In genomic region chr11:81769691-81770260, GRCm38 (mm10) we compare ENCODE assay signal across 16 mouse cellular contexts.
DNase-seq lines count a peak whose midpoint lies in the region; ATAC-seq and TF ChIP-seq lines count a peak whose summit lies in the region.
"Had no signal": no experiment of that assay in that cellular context is flagged by ENCODE, and none has a peak within 500 bp of the region (broad histone marks: within the 10 kb centered on the region; RNA-seq: fewer than 3 reads in every experiment).

No protein-coding gene starts in this region.

- H3K4me1 ChIP-seq in kidney, postnatal 0 days (replicated peaks; ENCODE audit: insufficient read depth, low read length), result no peaks in the 10 kb centered on the region
- 0 out of 2 replicates have a peak, but pooled peaks cover 6% of the 10 kb centered on the region for H3K4me1 ChIP-seq in kidney, embryonic 15.5 days
- H3K4me1 ChIP-seq in CH12.LX (ENCODE audit: control insufficient read depth in 1 of 2, insufficient read depth in 2 of 2), result no peaks in the 10 kb centered on the region

- no peak overlapping the region for H3K27ac ChIP-seq in kidney, postnatal 0 days
- no peak overlapping the region for H3K27ac ChIP-seq in kidney, embryonic 15.5 days
- H3K27ac ChIP-seq in CH12.LX (ENCODE audit: insufficient read depth, low read depth), result no peak overlapping the region
- H3K27ac ChIP-seq: embryonic facial prominence, embryonic 12.5 days; hindbrain, embryonic 12.5 days had no signal

- no peak for TF ChIP-seq POLR2A in CH12.LX (IDR thresholded peaks at IDR 0.05; ENCODE audit: low read depth, low read length)

- H3K36me3 ChIP-seq in kidney, postnatal 0 days (ENCODE audit: insufficient read depth, low read length), result no peaks in the 10 kb centered on the region
- H3K36me3 ChIP-seq in kidney, embryonic 15.5 days, result no peaks in the 10 kb centered on the region
- H3K36me3 ChIP-seq in CH12.LX (replicated peaks in 1 of 2; ENCODE audit: control insufficient read depth in 1 of 2, insufficient read depth in 1 of 2, low read length in 1 of 2), result no peaks in the 10 kb centered on the region
- H3K36me3 ChIP-seq: embryonic facial prominence, embryonic 12.5 days; hindbrain, embryonic 12.5 days had no signal

- TF ChIP-seq RAD21 in CH12.LX (IDR thresholded peaks at IDR 0.05; ENCODE audit: low read depth, low read length), result peak; percentile 45

- no peak for DNase-seq in kidney, postnatal 0 days (ENCODE audit: low spot score)
- DNase-seq in CH12.LX (ENCODE audit: extremely low read depth), result no peak
- peak; percentile 38 for DNase-seq in brain, adult 2 months (ENCODE audit: low read depth, low spot score)
- DNase-seq in layer of hippocampus, postnatal 36 days, result peak; percentile 5 to 30
- DNase-seq in thymus, adult 18-20 months, result no peak
- DNase-seq in thymus, postnatal 25 days, result no peak
- DNase-seq: adrenal gland, postnatal 25 days; cerebellum, postnatal 36 days; kidney, adult 11 months; lung, postnatal 36 days had no signal

- H3K79me2 ChIP-seq in CH12.LX (replicated peaks; ENCODE audit: control insufficient read depth, extremely low read depth, insufficient read depth, poor library complexity, severe bottlenecking), result no peaks in the 10 kb centered on the region

- dilution Hi-C loops in CH12.LX (cut with MboI; ENCODE audit: extremely low pct_ligation_motif_present, extremely low pct_unique_long_range_greater_than_20kb, low sequenced_read_pairs), result no loop called here

- H3K4me3 ChIP-seq in kidney, postnatal 0 days (replicated peaks; ENCODE audit: low read depth, low read length), result no peak overlapping the region
- no peak overlapping the region for H3K4me3 ChIP-seq in kidney, embryonic 15.5 days (replicated peaks)
- H3K4me3 ChIP-seq in CH12.LX (replicated peaks in 1 of 3; ENCODE audit: low read depth in 2 of 3, low read length in 2 of 3, poor library complexity in 1 of 3), result no peak overlapping the region
- H3K4me3 ChIP-seq: embryonic facial prominence, embryonic 12.5 days; hindbrain, embryonic 12.5 days; myocyte had no signal

- H3K9ac ChIP-seq in kidney, postnatal 0 days (ENCODE audit: low read depth, low read length), result no peak overlapping the region
- H3K9ac ChIP-seq in kidney, embryonic 15.5 days, result no peak overlapping the region
- no peak overlapping the region for H3K9ac ChIP-seq in CH12.LX (ENCODE audit: insufficient read depth, low read depth)
- H3K9ac ChIP-seq: embryonic facial prominence, embryonic 12.5 days; hindbrain, embryonic 12.5 days had no signal

- TF ChIP-seq CTCF in kidney, postnatal 0 days (IDR thresholded peaks at IDR 0.05; ENCODE audit: low read depth), result peak; percentile 40; the same call in 1 of the 2 replicates
- TF ChIP-seq CTCF in CH12.LX (conservative IDR thresholded peaks at IDR 0.05 in 1 of 2, IDR thresholded peaks at IDR 0.05 in 1 of 2; ENCODE audit: low read depth in 2 of 2, low read length in 2 of 2), result peak in 1 of 2 experiments; percentile 59; a peak in 2 of 4 replicates

- TF ChIP-seq EP300 in CH12.LX (IDR thresholded peaks at IDR 0.05; ENCODE audit: low read length), result no peak

- ATAC-seq in kidney, postnatal 0 days (replicated peaks; ENCODE audit: low FRiP score, low read depth), result no peak
- no peak for ATAC-seq in kidney, embryonic 15.5 days (replicated peaks; ENCODE audit: low FRiP score)
- ATAC-seq: activated CD4-positive, CD25-positive, alpha-beta regulatory T cell, adult 4 months had no signal

- 51% methylated on average over 5 of the region's 5 CpGs for WGBS in kidney, postnatal 0 days
- 61% methylated on average over 5 of the region's 5 CpGs for WGBS in kidney, embryonic 15.5 days

- no peaks in the 10 kb centered on the region for H3K9me3 ChIP-seq in kidney, postnatal 0 days (replicated peaks; ENCODE audit: low read length)
- H3K9me3 ChIP-seq in kidney, embryonic 15.5 days (replicated peaks), result no peaks in the 10 kb centered on the region
- H3K9me3 ChIP-seq in CH12.LX (replicated peaks; ENCODE audit: low read length), result no peaks in the 10 kb centered on the region
- H3K9me3 ChIP-seq: embryonic facial prominence, embryonic 12.5 days; hindbrain, embryonic 12.5 days had no signal

- in situ Hi-C loops in CH12.LX (cut with MboI; ENCODE audit: low pct_ligation_motif_present, low pct_unique_long_range_greater_than_20kb, low sequenced_read_pairs), result no loop called here

- H3K4me2 ChIP-seq in kidney, postnatal 0 days (ENCODE audit: low read length), result no peak overlapping the region
- no peak overlapping the region for H3K4me2 ChIP-seq in kidney, embryonic 15.5 days
- H3K4me2 ChIP-seq in CH12.LX (ENCODE audit: insufficient read depth, low read depth, poor library complexity, severe bottlenecking), result no peak overlapping the region
- H3K4me2 ChIP-seq: embryonic facial prominence, embryonic 12.5 days; hindbrain, embryonic 12.5 days; midbrain, embryonic 11.5 days had no signal

- H3K27me3 ChIP-seq in kidney, postnatal 0 days (ENCODE audit: insufficient read depth, low read length), result no peaks in the 10 kb centered on the region
- no peaks in the 10 kb centered on the region for H3K27me3 ChIP-seq in kidney, embryonic 15.5 days
- H3K27me3 ChIP-seq in CH12.LX (replicated peaks), result peaks cover 88% of the 10 kb centered on the region

TF ChIP-seq in CH12.LX, 34 proteins besides CTCF, POLR2A, EP300 and RAD21:
- peak; percentile 51 for TF ChIP-seq SMC3 (IDR thresholded peaks at IDR 0.05; ENCODE audit: low read depth, low read length)
- TF ChIP-seq UBTF (IDR thresholded peaks at IDR 0.05; ENCODE audit: low read depth, low read length), result no peak

Comparison
In these comparisons a context has a peak if more than half of its experiments do, and no peak if none do; other contexts are left out.
1. DNase-seq: peak in brain, adult 2 months (single experiment) and layer of hippocampus, postnatal 36 days (2 of 2); none in kidney, postnatal 0 days (single experiment), CH12.LX (single experiment), thymus, adult 18-20 months (0 of 2) and thymus, postnatal 25 days (single experiment).